In the genomic region with DNA sequence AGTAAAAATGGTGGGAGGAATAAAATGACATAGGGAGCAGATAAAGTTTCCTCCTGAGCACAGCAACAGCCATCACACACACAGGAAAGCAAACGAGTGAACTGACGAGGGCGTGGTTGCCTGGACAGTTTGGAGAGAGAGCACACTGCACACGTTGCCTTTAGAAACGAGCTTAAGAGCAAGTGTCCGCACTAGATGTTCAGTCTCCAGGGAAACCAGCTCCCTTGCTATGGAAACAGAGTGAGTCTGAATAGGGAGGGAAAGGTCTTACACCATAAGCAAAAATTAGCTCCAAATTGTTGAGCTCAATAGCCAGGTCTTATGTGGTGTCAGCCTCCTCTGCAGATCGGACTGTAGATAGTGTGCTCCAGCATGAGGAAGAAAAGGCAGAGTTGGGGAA, we compare ENCODE assay signal across 25 mouse cellular contexts.
"Had no signal": no experiment of that assay in that cellular context is flagged by ENCODE, and none has a peak within 500 bp of the region (broad histone marks: within the 10 kb centered on the region; RNA-seq: fewer than 3 reads in every experiment).

No protein-coding gene starts in this region.

- DNase-seq: gastrocnemius, adult 2 months; gastrocnemius, postnatal 10 days; gastrocnemius, postnatal 25 days; heart, adult 18-20 months; heart, postnatal 10 days; heart, postnatal 36 days; kidney, adult 11 months; kidney, adult 2 months; kidney, adult 9 months; kidney, postnatal 14 days; kidney, postnatal 4 days; layer of hippocampus, postnatal 36 days; left cerebral cortex, postnatal 4 days had no signal

- H3K9ac ChIP-seq: heart, embryonic 12.5 days; hindbrain, embryonic 13.5 days; hindbrain, embryonic 15.5 days; kidney, embryonic 15.5 days; limb, embryonic 13.5 days; limb, embryonic 15.5 days; liver, embryonic 12.5 days had no signal

- H3K4me2 ChIP-seq: heart, embryonic 12.5 days; hindbrain, embryonic 13.5 days; hindbrain, embryonic 15.5 days; kidney, embryonic 15.5 days; limb, embryonic 13.5 days; limb, embryonic 15.5 days; liver, embryonic 12.5 days had no signal

- ATAC-seq: hindbrain, postnatal 0 days; intestine, embryonic 16.5 days; liver, embryonic 12.5 days had no signal

- H3K27me3 ChIP-seq: heart, embryonic 12.5 days; hindbrain, embryonic 13.5 days; hindbrain, embryonic 15.5 days; kidney, embryonic 15.5 days; limb, embryonic 13.5 days; limb, embryonic 15.5 days; liver, embryonic 12.5 days had no signal

- H3K4me3 ChIP-seq: gastrocnemius, adult 2 months; heart, embryonic 10.5 days; heart, embryonic 12.5 days; hindbrain, embryonic 13.5 days; hindbrain, embryonic 15.5 days; kidney, embryonic 15.5 days; layer of hippocampus, adult 2 months; limb, embryonic 13.5 days; limb, embryonic 15.5 days; liver, embryonic 12.5 days had no signal

- H3K27ac ChIP-seq: gastrocnemius, adult 2 months; heart, embryonic 10.5 days; hindbrain, embryonic 13.5 days; hindbrain, embryonic 15.5 days; hindbrain, postnatal 0 days; kidney, embryonic 15.5 days; kidney, postnatal 0 days; layer of hippocampus, adult 2 months; limb, embryonic 13.5 days; limb, embryonic 15.5 days; liver, embryonic 12.5 days had no signal

- H3K36me3 ChIP-seq: heart, embryonic 10.5 days; heart, embryonic 12.5 days; hindbrain, embryonic 13.5 days; hindbrain, embryonic 15.5 days; kidney, embryonic 15.5 days; limb, embryonic 13.5 days; limb, embryonic 15.5 days; liver, embryonic 12.5 days had no signal

- H3K9me3 ChIP-seq: heart, embryonic 10.5 days; heart, embryonic 12.5 days; hindbrain, embryonic 13.5 days; hindbrain, embryonic 15.5 days; kidney, embryonic 15.5 days; limb, embryonic 13.5 days; limb, embryonic 15.5 days; liver, embryonic 12.5 days had no signal

- H3K4me1 ChIP-seq: heart, embryonic 12.5 days; hindbrain, embryonic 13.5 days; hindbrain, embryonic 15.5 days; kidney, embryonic 15.5 days; limb, embryonic 13.5 days; limb, embryonic 15.5 days; liver, embryonic 12.5 days had no signal
